In genomic region chr19:22960450-22961265, GRCm38 (mm10) we compare ENCODE assay signal across 14 mouse cellular contexts.
DNase-seq lines count a peak whose midpoint lies in the region; ATAC-seq and TF ChIP-seq lines count a peak whose summit lies in the region.
"Had no signal": no experiment of that assay in that cellular context is flagged by ENCODE, and none has a peak within 500 bp of the region (broad histone marks: within the 10 kb centered on the region; RNA-seq: fewer than 3 reads in every experiment).

No protein-coding gene starts in this region.

- no peak for DNase-seq in hindbrain, embryonic 10.5 days (ENCODE audit: low spot score)
- DNase-seq in hindbrain, embryonic 14.5 days (ENCODE audit: low spot score): no peak
- no peak for DNase-seq in lung, postnatal 0 days (ENCODE audit: low spot score)
- DNase-seq in lung, postnatal 4 days: no peak
- peak; percentile 5 for DNase-seq in retina, embryonic 14.5 days (ENCODE audit: low spot score)
- DNase-seq in gastrocnemius, postnatal 14 days: no peak
- no peak for DNase-seq in spleen, postnatal 14 days (ENCODE audit: low spot score in 2 of 2)
- DNase-seq: gastrocnemius, adult 2 months; left cerebral cortex, postnatal 4 days; lung, postnatal 10 days; right cerebral cortex, postnatal 4 days; thymus, adult 2 months had no signal

- ATAC-seq in hindbrain, embryonic 14.5 days (ENCODE audit: low FRiP score): no peak
- ATAC-seq in lung, postnatal 0 days: 0 out of 2 replicates have a peak, but pooled peaks have one; percentile 21
- ATAC-seq in hindbrain, embryonic 13.5 days (ENCODE audit: low FRiP score): peak; percentile 23; the same call in 1 of the 2 replicates
- ATAC-seq: activated CD4-positive, CD25-positive, alpha-beta regulatory T cell, adult 4 months had no signal

- TF ChIP-seq CTCF in lung, postnatal 0 days (IDR thresholded peaks at IDR 0.05): peak; percentile 45

- peaks cover 37% of the 10 kb centered on the region for H3K4me1 ChIP-seq in hindbrain, embryonic 10.5 days (replicated peaks)
- no peaks in the 10 kb centered on the region; the same call in none of the 2 replicates for H3K4me1 ChIP-seq in hindbrain, embryonic 14.5 days (replicated peaks; ENCODE audit: control insufficient read depth, insufficient read depth, low read length)
- no peaks in the 10 kb centered on the region for H3K4me1 ChIP-seq in lung, postnatal 0 days (ENCODE audit: insufficient read depth, low read depth, low read length)
- peaks cover 17% of the 10 kb centered on the region for H3K4me1 ChIP-seq in hindbrain, embryonic 13.5 days (replicated peaks)

- no peak for TF ChIP-seq EP300 in lung, postnatal 0 days (IDR thresholded peaks at IDR 0.05)

- no peak overlapping the region for H3K9ac ChIP-seq in hindbrain, embryonic 14.5 days
- no peak overlapping the region for H3K9ac ChIP-seq in lung, postnatal 0 days (replicated peaks; ENCODE audit: low read depth)
- no peak overlapping the region for H3K9ac ChIP-seq in hindbrain, embryonic 13.5 days

- intact Hi-C loops in gastrocnemius, postnatal 14 days (cut with DNase I; ENCODE audit: low total_unique reads): no loop called here

- no peaks in the 10 kb centered on the region for H3K36me3 ChIP-seq in hindbrain, embryonic 10.5 days
- no peaks in the 10 kb centered on the region for H3K36me3 ChIP-seq in hindbrain, embryonic 14.5 days (replicated peaks; ENCODE audit: control insufficient read depth, insufficient read depth)
- H3K36me3 ChIP-seq in lung, postnatal 0 days (ENCODE audit: insufficient read depth, low read length): no peaks in the 10 kb centered on the region
- no peaks in the 10 kb centered on the region for H3K36me3 ChIP-seq in hindbrain, embryonic 13.5 days

- peaks cover 14% of the 10 kb centered on the region; the same call in 1 of the 2 replicates for H3K27me3 ChIP-seq in hindbrain, embryonic 10.5 days (ENCODE audit: insufficient read depth, poor library complexity, severe bottlenecking)
- H3K27me3 ChIP-seq in hindbrain, embryonic 14.5 days (ENCODE audit: control insufficient read depth, insufficient read depth, low read length): no peaks in the 10 kb centered on the region
- H3K27me3 ChIP-seq in lung, postnatal 0 days (replicated peaks; ENCODE audit: insufficient read depth, low read length): no peaks in the 10 kb centered on the region
- H3K27me3 ChIP-seq in hindbrain, embryonic 13.5 days: no peaks in the 10 kb centered on the region

- no peak overlapping the region for H3K4me3 ChIP-seq in hindbrain, embryonic 10.5 days
- no peak overlapping the region for H3K4me3 ChIP-seq in hindbrain, embryonic 14.5 days (replicated peaks; ENCODE audit: low read length)
- no peak overlapping the region for H3K4me3 ChIP-seq in lung, postnatal 0 days (ENCODE audit: low read depth, low read length)
- no peak overlapping the region for H3K4me3 ChIP-seq in hindbrain, embryonic 13.5 days
- H3K4me3 ChIP-seq: gastrocnemius, adult 2 months had no signal

- 0 out of 2 replicates have a peak, but pooled peaks cover 4% of the 10 kb centered on the region for H3K9me3 ChIP-seq in hindbrain, embryonic 10.5 days
- no peaks in the 10 kb centered on the region for H3K9me3 ChIP-seq in hindbrain, embryonic 14.5 days (ENCODE audit: control insufficient read depth, low read length)
- no peaks in the 10 kb centered on the region for H3K9me3 ChIP-seq in lung, postnatal 0 days (ENCODE audit: low read length)
- H3K9me3 ChIP-seq in hindbrain, embryonic 13.5 days: no peaks in the 10 kb centered on the region

- 76% methylated on average over 14 of the region's 14 CpGs for WGBS in hindbrain, embryonic 10.5 days
- WGBS in hindbrain, embryonic 14.5 days: 70% methylated on average over 14 of the region's 14 CpGs
- 77% methylated on average over 14 of the region's 14 CpGs for WGBS in lung, postnatal 0 days
- 71% methylated on average over 14 of the region's 14 CpGs for WGBS in hindbrain, embryonic 13.5 days

- H3K4me2 ChIP-seq in hindbrain, embryonic 14.5 days (replicated peaks): no peak overlapping the region
- H3K4me2 ChIP-seq in lung, postnatal 0 days (replicated peaks; ENCODE audit: low read depth, low read length): no peak overlapping the region
- H3K4me2 ChIP-seq in hindbrain, embryonic 13.5 days: no peak overlapping the region

- H3K27ac ChIP-seq in hindbrain, embryonic 10.5 days: peak overlapping the region; percentile 74
- no peak overlapping the region for H3K27ac ChIP-seq in hindbrain, embryonic 14.5 days
- H3K27ac ChIP-seq in lung, postnatal 0 days (ENCODE audit: low read length): no peak overlapping the region
- no peak overlapping the region for H3K27ac ChIP-seq in hindbrain, embryonic 13.5 days
- H3K27ac ChIP-seq: gastrocnemius, adult 2 months had no signal
